Mouse (Mus musculus) Patski (cell line): ENCODE results near the gene Phldb1. TPM values are rescaled to one million over a fixed set of nuclear protein-coding genes. Genes with fewer than 3 reads are reported as not detected.

ENCODE experiments used
- ATAC-seq: fragments of 100-300 bp; one replicate; pipeline ENCODE4 v1.8.0; 2021
- CTCF ChIA-PET: fragments of 350-600 bp; sonication (Branson Sonifier 250); formaldehyde crosslinking; loops from one replicate; lab custom pipeline; 2022; ENCODE audit warnings: inconsistent platforms; lab: Charles Lee
- POLR2A ChIA-PET: fragments of 350-600 bp; sonication (Branson Sonifier 250); formaldehyde crosslinking; loops from one replicate; lab custom pipeline; 2022; ENCODE audit warnings: antibody characterized with exemption, inconsistent platforms; lab: Charles Lee
- DNase-seq: peaks from one replicate; pipeline ENCODE4 v3.0.0-alpha.2; 2011; ENCODE audit warnings: low read depth, low spot score
- H3K27me3 ChIP-seq: fragments of 371-371 bp; one replicate; pipeline ENCODE4 v1.5.1; 2021
- CTCF ChIP-seq: fragments of 100-300 bp; IDR thresholded peaks from one replicate; pipeline ENCODE4 v1.5.1; 2021
- in situ Hi-C: fragments of 300-500 bp; cut with MboI; formaldehyde crosslinking; loops from 3 replicates; pipeline ENCODE4 v1.11.1; 2018; ENCODE audit warnings: low pct_unique_long_range_greater_than_20kb, mixed read lengths
- polyA plus RNA-seq: library from polyadenylated mRNA; unstranded; gene quantifications from one replicate; pipeline ENCODE4 v1.2.3, GENCODE M21; 2021

The Phldb1 gene
- polyA plus RNA-seq, 1 experiment from 2014 or later, result 137 TPM

DNA sequence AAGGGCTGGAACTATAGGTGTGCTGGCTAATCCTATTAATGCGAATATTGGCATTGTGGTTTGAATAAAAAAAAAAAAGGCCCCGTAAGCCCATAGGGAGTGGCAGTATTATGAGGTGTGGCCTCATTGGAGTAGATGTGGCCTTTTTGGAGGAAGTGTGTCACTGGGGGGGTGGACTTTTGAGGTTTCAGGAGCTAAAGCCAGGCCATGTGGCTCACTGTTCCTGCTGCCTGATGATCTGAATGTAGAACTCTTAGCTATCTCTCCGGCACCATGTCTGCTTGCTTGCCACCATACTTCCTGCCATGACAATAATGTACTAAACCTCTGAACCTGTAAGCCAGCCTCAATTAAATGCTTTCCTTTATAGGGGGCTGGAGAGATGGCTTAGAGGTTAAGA lies 12.3 kb upstream of the Phldb1 start:
- DNase-seq (no peak), ATAC-seq (no peak)
- no peak for TF ChIP-seq CTCF
- CTCF ChIA-PET, result interaction anchor here (1.1 to 2.0 kb wide), 3 partner anchors 10 to 96 kb away, joined by 4 to 6 read pairs (median 4); no protein-coding TSS in a partner anchor
- in situ Hi-C loops, result loop anchor here (5.0 kb wide), 1 partner anchor 90 kb away; no protein-coding TSS in a partner anchor
- H3K27me3 ChIP-seq, result no peaks in the 10 kb centered on the region
- POLR2A ChIA-PET, result no interaction called here

DNA sequence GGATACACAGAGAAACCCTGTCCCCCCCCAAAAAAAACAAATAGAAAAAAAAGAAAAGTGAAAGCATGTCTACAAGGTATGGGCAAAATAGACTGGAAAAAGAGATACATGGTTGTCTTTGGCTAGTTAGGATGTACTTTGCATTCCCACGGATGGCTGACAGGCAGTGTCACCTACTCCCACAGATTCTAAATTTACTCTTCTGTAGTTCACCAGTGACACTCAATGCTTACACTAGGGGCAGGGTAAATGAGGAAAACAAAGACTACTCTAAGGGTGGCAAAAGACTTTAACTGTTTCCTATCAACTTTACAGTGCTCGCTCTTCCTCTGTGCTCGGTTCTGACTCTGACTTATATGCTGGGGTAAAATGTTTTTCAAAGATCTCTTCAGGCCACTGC lies 11.7 kb upstream of the Phldb1 start:
- ChIA-PET POLR2A (no interaction called here), CTCF (interaction anchor here (1.4 to 2.0 kb wide), 2 partner anchors 10 to 91 kb away, joined by 4 to 6 read pairs; no protein-coding TSS in a partner anchor)
- DNase-seq (no peak), ATAC-seq (no peak)
- TF ChIP-seq CTCF, result no peak
- H3K27me3 ChIP-seq, result no peaks in the 10 kb centered on the region
- in situ Hi-C loops, result loop anchor here (5.0 kb wide), 1 partner anchor 89 kb away; no protein-coding TSS in a partner anchor

DNA sequence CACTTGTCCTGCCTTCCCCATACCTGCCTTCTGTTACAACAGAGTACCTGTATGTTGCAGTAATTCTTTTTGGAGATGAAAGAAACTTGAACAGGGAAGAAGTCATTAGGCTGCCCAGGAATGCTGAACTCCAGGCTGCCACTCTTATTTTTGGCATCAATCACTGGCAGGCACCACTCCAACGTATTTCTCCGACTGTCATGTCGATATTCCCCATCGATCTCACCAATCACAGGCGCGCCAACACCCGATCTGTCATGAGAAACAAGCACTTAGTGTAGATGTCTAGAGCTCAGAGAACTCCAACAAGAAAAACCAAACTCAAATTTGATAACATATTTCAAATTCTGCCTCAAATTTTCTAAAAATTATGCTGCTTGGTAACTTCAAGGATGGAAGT lies 10.4 kb upstream of the Phldb1 start:
- ChIA-PET CTCF (interaction anchor here (0.8 to 1.3 kb wide), 2 partner anchors 12 to 16 kb away, joined by 4 read pairs; no protein-coding TSS in a partner anchor), POLR2A (no interaction called here)
- no peak for ATAC-seq
- DNase-seq, result no peak
- no peaks in the 10 kb centered on the region for H3K27me3 ChIP-seq
- in situ Hi-C loops, result loop anchor here (5.0 kb wide), 1 partner anchor 88 kb away; no protein-coding TSS in a partner anchor
- TF ChIP-seq CTCF, result no peak

DNA sequence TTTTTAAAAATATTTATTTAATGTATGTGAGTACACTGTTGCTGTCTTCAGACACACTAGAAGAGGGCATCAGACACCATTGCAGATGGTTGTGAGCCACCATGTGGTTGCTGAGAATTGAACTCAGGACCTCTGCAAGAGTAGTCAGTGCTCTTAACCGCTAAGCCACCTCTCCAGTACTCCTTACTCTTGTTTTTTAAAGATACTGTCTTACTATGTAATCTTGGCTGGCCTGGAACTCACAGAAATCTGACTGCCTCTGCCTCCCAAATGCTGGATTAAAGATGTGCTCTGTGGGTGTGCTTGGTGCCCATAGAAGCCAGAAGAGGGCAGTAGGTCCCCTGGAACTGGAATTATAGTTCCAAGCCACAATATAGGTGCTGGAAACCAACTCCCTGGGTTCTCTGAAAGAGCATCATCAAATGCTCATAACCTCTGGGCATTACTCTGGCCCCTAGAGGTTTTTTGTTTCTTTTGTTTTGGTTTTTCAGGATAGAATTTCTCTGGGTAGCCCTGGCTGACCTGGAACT lies 5.7 kb upstream of the Phldb1 start:
- CTCF ChIA-PET, result no interaction called here
- POLR2A ChIA-PET, result no interaction called here
- ATAC-seq (no peak), DNase-seq (no peak)
- in situ Hi-C loops, result no loop called here
- no peak for TF ChIP-seq CTCF
- no peaks in the 10 kb centered on the region for H3K27me3 ChIP-seq

DNA sequence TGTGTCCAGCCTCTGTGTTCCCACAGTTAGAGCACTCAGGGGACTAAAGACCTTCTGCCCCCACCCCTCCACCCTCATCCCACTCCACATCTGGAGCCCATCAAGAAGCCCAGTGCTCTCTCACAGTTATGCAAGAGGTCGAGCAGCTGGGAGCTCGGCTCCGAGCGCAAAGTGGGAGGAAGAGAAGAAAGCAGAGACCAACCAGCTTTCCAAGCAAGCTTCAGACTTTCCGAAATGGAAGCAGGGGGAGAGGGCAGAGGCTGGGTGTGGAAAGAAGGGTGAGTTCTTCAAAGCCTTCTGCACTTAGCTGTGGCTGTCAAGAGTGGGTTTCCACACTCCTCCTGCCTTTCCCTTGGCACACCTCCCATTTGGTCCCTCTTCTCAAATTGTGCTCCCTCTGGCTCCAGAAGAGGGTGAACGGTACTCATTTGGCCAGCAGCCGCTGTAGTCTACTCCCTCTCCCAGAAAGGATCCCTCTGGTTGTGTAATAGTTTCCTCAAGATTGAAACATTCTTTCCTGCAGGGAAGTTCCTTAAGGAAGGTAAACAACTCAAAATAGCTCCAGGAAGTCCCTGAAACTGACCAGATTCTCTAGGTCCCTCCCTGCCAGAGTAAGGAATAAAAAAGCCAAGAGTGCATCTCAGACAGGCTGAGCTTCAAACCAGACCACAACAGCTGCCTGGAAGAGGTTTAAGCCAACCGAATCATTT lies 2.4 kb upstream of the Phldb1 start:
- TF ChIP-seq CTCF, result no peak
- H3K27me3 ChIP-seq, result no peaks in the 10 kb centered on the region
- in situ Hi-C loops, result no loop called here
- DNase-seq (no peak), ATAC-seq (no peak)
- POLR2A ChIA-PET, result interaction anchor here (0.6 kb wide), 1 partner anchor 24 kb away, joined by 5 read pairs; no protein-coding TSS in a partner anchor
- CTCF ChIA-PET, result interaction anchor here (1.1 to 3.1 kb wide), 2 partner anchors 20 to 82 kb away, joined by 3 to 14 read pairs; no protein-coding TSS in a partner anchor

DNA sequence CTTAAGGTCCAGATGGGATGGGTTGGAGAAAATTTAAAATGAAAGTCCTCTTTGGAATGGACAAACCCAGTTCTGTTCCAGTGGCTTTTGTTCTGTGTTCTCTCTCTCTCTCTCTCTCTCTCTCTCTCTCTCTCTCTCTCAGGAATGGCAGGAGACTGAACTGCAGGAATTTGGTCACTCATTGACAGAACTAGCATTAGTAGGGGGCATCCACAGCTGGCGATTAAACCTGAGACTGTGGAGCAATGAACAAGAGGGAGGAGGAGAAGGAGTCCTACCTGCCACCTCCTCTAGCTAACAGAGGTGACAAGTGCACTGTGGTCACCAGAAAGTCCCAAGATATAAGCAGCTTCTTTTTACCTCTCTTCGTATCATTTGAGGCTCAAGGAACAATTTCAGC lies 1.3 kb upstream of the Phldb1 start:
- H3K27me3 ChIP-seq, result no peaks in the 10 kb centered on the region
- ATAC-seq (no peak), DNase-seq (no peak)
- POLR2A ChIA-PET, result interaction anchor here (0.9 to 2.2 kb wide), 3 partner anchors 15 to 30 kb away, joined by 5 to 11 read pairs (median 5); no protein-coding TSS in a partner anchor
- in situ Hi-C loops, result no loop called here
- CTCF ChIA-PET, result interaction anchor here (1.2 to 3.1 kb wide), 4 partner anchors 13 to 81 kb away, joined by 3 to 14 read pairs (median 6); no protein-coding TSS in a partner anchor
- TF ChIP-seq CTCF, result no peak

DNA sequence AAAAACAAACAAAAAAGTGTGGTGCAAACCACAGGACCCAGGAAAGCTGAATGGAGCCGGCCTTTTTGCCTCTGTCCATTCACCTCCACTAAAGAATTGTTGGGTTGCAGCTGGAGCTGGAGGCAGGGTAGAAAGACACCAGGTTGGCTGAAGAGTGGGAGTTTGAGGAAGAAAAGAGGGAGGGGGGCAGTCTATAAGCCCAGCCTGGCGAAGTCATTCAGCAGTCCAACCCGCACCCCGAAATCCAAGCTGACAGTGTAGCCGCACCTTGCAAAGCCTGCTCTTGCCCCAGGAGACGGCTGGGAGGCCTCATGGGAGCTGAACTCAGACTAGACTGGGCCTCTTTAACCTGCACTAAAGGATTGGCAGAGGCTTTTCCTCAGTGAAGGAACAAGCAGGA lies 888 bp upstream of the Phldb1 start:
- POLR2A ChIA-PET, result interaction anchor here (0.9 to 2.2 kb wide), 3 partner anchors 15 to 31 kb away, joined by 5 to 11 read pairs (median 5); no protein-coding TSS in a partner anchor
- CTCF ChIA-PET, result interaction anchor here (1.2 to 3.1 kb wide), 4 partner anchors 13 to 80 kb away, joined by 3 to 14 read pairs (median 6); no protein-coding TSS in a partner anchor
- ATAC-seq, result no peak
- no peak for DNase-seq
- in situ Hi-C loops, result no loop called here
- no peaks in the 10 kb centered on the region for H3K27me3 ChIP-seq
- TF ChIP-seq CTCF, result no peak

DNA sequence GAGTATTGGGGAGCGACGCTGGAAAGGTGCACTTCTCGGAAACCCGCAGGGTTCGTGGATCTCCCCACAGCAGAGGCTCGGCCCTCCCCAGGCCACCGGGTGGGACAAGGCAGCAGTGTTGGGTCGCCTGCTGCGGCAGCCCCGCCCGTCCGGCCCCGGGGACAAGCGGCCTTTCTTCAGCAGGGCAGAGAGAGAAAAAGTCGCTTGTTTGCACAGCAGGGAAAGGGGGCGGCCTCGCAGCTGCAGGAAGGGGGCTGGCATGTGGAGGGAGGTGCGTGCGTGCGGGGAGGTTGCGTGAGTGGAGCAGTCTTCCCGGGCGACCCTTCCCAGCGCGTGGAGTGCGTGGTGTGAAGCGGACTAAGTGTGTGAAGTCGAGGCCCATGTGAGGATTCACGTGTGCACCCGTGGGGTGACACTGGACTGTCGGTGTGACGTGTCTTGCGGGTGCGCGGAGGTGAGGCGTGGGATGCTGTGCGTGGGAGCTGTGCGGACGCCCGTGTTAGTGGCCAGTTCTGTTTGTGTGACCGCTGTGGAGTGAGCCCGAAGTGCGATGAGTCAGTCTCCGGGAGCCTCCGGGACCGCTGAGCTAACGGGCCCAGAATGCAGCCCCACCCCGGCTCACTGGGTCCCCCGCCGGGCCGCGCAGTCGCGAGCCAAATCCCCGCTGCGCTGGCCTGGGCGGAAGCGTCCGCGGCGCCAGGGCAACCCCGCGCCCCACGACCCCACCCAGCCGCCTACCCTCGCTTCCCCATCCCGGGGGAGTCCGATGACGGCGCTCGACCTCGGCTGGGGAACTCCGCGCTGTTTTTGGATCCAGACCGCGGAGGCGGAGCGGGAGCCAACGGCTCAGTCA lies 1.1 kb downstream of the Phldb1 start:
- CTCF ChIA-PET, result interaction anchor here (0.9 to 1.3 kb wide), 4 partner anchors 13 to 34 kb away, joined by 3 to 5 read pairs (median 4); no protein-coding TSS in a partner anchor
- no peak for DNase-seq

DNA sequence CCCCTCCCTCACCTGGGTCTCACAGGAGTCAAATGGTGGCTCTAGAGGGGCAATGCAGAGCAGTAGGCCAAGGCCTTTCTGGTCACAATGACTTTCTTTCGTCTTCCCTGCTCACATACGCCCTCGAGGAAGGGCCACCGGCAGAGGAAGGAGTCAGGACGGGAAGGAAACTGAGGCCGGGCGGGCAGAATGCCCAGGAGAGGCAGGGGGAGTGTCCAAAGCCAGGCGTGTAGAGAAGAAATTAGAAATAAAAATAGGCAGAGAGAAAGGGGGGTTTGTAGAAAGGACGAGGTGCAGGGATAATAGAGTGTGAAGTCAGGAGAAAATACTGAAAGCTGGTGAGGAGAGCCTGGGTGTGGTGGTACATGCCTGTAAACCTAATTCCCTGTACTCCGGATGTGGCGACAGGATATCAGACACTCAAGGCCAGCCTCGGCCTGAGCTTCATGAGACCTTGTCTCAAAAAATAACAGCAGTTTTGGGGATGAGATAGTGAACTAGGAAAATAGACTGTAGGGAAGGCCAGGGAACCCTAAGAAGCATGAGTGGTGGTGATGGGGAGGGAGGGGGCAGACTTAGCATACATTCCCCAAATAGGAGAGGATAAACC lies 2.0 kb downstream of the Phldb1 start:
- CTCF ChIA-PET, result interaction anchor here (0.9 to 1.3 kb wide), 3 partner anchors 12 to 33 kb away, joined by 3 to 5 read pairs (median 3); no protein-coding TSS in a partner anchor
- ATAC-seq (no peak), DNase-seq (no peak)
- no peaks in the 10 kb centered on the region for H3K27me3 ChIP-seq
- in situ Hi-C loops, result no loop called here
- TF ChIP-seq CTCF, result no peak
- POLR2A ChIA-PET, result interaction anchor here (0.7 to 0.9 kb wide), 2 partner anchors 13 to 52 kb away, joined by 3 read pairs; no protein-coding TSS in a partner anchor

More for the DNA sequence above, 1.1 kb downstream of the Phldb1 start:
- POLR2A ChIA-PET, result interaction anchor here (0.9 to 1.0 kb wide), 3 partner anchors 12 to 48 kb away, joined by 3 to 5 read pairs (median 4); no protein-coding TSS in a partner anchor
- ATAC-seq, result peak; percentile 78
- TF ChIP-seq CTCF, result no peak
- no peaks in the 10 kb centered on the region for H3K27me3 ChIP-seq
- in situ Hi-C loops, result no loop called here
